Mouse (Mus musculus) forebrain, embryonic 12.5 days (tissue): ENCODE data around the gene Ttn. TPM values are rescaled to one million over a fixed set of nuclear protein-coding genes. Genes with fewer than 3 reads are reported as not detected.
A peak's percentile ranks its signal among the peaks of the same experiment; 100 is the strongest.

ENCODE experiments used
- ATAC-seq: fragments of 200-750 bp; cut with Nextera tagmentation; 2 replicates; pipeline ENCODE4 v1.8.0; 2017; ENCODE audit warnings: moderate TSS enrichment; ENCODE audit not compliant: low FRiP score
- H3K27ac ChIP-seq: fragments of 300-500 bp; sonication (generic); 2 replicates; pipeline ENCODE4 v1.5.1; 2016; ENCODE audit warnings: mild to moderate bottlenecking
- H3K27me3 ChIP-seq: fragments of 300-500 bp; sonication (generic); 2 replicates; pipeline ENCODE4 v1.6.1; 2016; ENCODE audit warnings: mild to moderate bottlenecking
- H3K36me3 ChIP-seq: fragments of 300-500 bp; sonication (generic); replicated peaks from 2 replicates; pipeline ENCODE4 v1.6.1; 2016; ENCODE audit warnings: mild to moderate bottlenecking
- H3K4me1 ChIP-seq: fragments of 300-500 bp; sonication (generic); 2 replicates; pipeline ENCODE4 v1.6.1; 2016
- H3K4me2 ChIP-seq: fragments of 300-500 bp; sonication (generic); 2 replicates; pipeline ENCODE4 v1.6.1; 2016; ENCODE audit warnings: mild to moderate bottlenecking, moderate library complexity
- H3K4me3 ChIP-seq: fragments of 300-500 bp; sonication (generic); replicated peaks from 2 replicates; pipeline ENCODE4 v1.5.1; 2016; ENCODE audit warnings: mild to moderate bottlenecking
- H3K9ac ChIP-seq: fragments of 300-500 bp; sonication (generic); 2 replicates; pipeline ENCODE4 v1.6.1; 2016; ENCODE audit warnings: mild to moderate bottlenecking
- H3K9me3 ChIP-seq: fragments of 300-500 bp; sonication (generic); 2 replicates; pipeline ENCODE4 v1.6.1; 2016
- WGBS: fragments of 180-500 bp; shearing (Covaris S2); methylation state at CpG from one replicate; pipeline ENCODE4 v1.1.7; 2016; 5-methylcytosine and 5-hydroxymethylcytosine counted together
- polyA plus RNA-seq: library from polyadenylated mRNA; unstranded; fragments of >200 nt; fragmentation: Nextera tagmentation; extraction: Ambion mirVana; gene quantifications from 2 replicates; pipeline ENCODE4 v1.2.1, GENCODE M21; 2016

Gene Ttn
- polyA plus RNA-seq, 1 experiment from 2014 or later, result 1.2 TPM

GRCm38 (mm10) chr2:76687608-76688007 lies 294.7 kb downstream of the Ttn start:
- no peaks in the 10 kb centered on the region for H3K4me1 ChIP-seq
- H3K36me3 ChIP-seq, result peaks cover 75% of the 10 kb centered on the region
- 82% methylated on average over 3 of the region's 3 CpGs for WGBS
- H3K9ac ChIP-seq, result no peak overlapping the region
- no peak overlapping the region for H3K4me3 ChIP-seq
- H3K27me3 ChIP-seq, result no peaks in the 10 kb centered on the region
- no peak for ATAC-seq
- H3K9me3 ChIP-seq, result no peaks in the 10 kb centered on the region
- no peak overlapping the region for H3K27ac ChIP-seq
- no peak overlapping the region for H3K4me2 ChIP-seq

GRCm38 (mm10) chr2:76686986-76687385 lies 295.4 kb downstream of the Ttn start:
- Histone ChIP-seq H3K4me3 (no peak overlapping the region), H3K36me3 (peaks cover 76% of the 10 kb centered on the region), H3K4me1 (no peaks in the 10 kb centered on the region), H3K9me3 (no peaks in the 10 kb centered on the region), H3K9ac (no peak overlapping the region), H3K27me3 (no peaks in the 10 kb centered on the region), H3K4me2 (no peak overlapping the region), H3K27ac (no peak overlapping the region)
- no peak for ATAC-seq
- 98% methylated on average over 3 of the region's 3 CpGs for WGBS

- no peaks in the 10 kb centered on the region for H3K27me3 ChIP-seq
- H3K9ac ChIP-seq, result no peak overlapping the region
- ATAC-seq, result no peak
- peaks cover 5% of the 10 kb centered on the region; the same call in 1 of the 2 replicates for H3K4me1 ChIP-seq
- H3K9me3 ChIP-seq, result no peaks in the 10 kb centered on the region
- H3K36me3 ChIP-seq, result peaks cover 49% of the 10 kb centered on the region
- H3K27ac ChIP-seq, result no peak overlapping the region
- no peak overlapping the region for H3K4me2 ChIP-seq
- 91% methylated on average over 8 of the region's 8 CpGs for WGBS
- no peak overlapping the region for H3K4me3 ChIP-seq
Observed at GRCm38 (mm10) chr2:76682301-76682700, 300.0 kb downstream of the Ttn start.

- no peak for ATAC-seq
- Histone ChIP-seq H3K4me2 (peak overlapping the region; percentile 68), H3K9ac (peak overlapping the region; percentile 89), H3K27me3 (no peaks in the 10 kb centered on the region), H3K27ac (no peak overlapping the region), H3K4me3 (peak overlapping the region; percentile 77), H3K4me1 (peaks cover 36% of the 10 kb centered on the region), H3K36me3 (peaks cover 4% of the 10 kb centered on the region; the same call in 1 of the 2 replicates), H3K9me3 (no peaks in the 10 kb centered on the region)
- 67% methylated on average over 13 of the region's 13 CpGs for WGBS
Observed at GRCm38 (mm10) chr2:76676401-76677226, 305.7 kb downstream of the Ttn start.

- Histone ChIP-seq H3K36me3 (peaks cover 4% of the 10 kb centered on the region; the same call in 1 of the 2 replicates), H3K4me1 (peaks cover 37% of the 10 kb centered on the region), H3K27ac (no peak overlapping the region), H3K9ac (peak overlapping the region; percentile 89), H3K4me2 (peak overlapping the region; percentile 68), H3K4me3 (peak overlapping the region; percentile 77), H3K9me3 (no peaks in the 10 kb centered on the region), H3K27me3 (no peaks in the 10 kb centered on the region)
- WGBS, result 10% methylated on average over 4 of the region's 4 CpGs
- no peak for ATAC-seq
Observed at GRCm38 (mm10) chr2:76675949-76676348, 306.4 kb downstream of the Ttn start.

- Histone ChIP-seq H3K9ac (peak overlapping the region; percentile 89), H3K4me1 (peaks cover 37% of the 10 kb centered on the region), H3K4me2 (peak overlapping the region; percentile 68), H3K4me3 (peak overlapping the region; percentile 77), H3K27me3 (no peaks in the 10 kb centered on the region), H3K27ac (peak overlapping the region; percentile 81), H3K9me3 (no peaks in the 10 kb centered on the region), H3K36me3 (peaks cover 4% of the 10 kb centered on the region; the same call in 1 of the 2 replicates)
- no peak; the same call in none of the 2 replicates for ATAC-seq
- under 1% methylated on average over 37 of the region's 44 CpGs for WGBS
Observed at GRCm38 (mm10) chr2:76675451-76675850, 306.9 kb downstream of the Ttn start.

GRCm38 (mm10) chr2:76674725-76675427 lies 307.5 kb downstream of the Ttn start, which contains the start of gene Plekha3:
Gene Plekha3 (plus strand): TSS chr2:76675281.
- Histone ChIP-seq H3K36me3 (peaks cover 4% of the 10 kb centered on the region; the same call in 1 of the 2 replicates), H3K27ac (peak within 1 kb of the TSS; percentile 81), H3K9ac (peak within 1 kb of the TSS; percentile 89), H3K27me3 (no peaks in the 10 kb centered on the region), H3K4me3 (peak within 1 kb of the TSS; percentile 77), H3K9me3 (no peaks in the 10 kb centered on the region), H3K4me2 (peak within 1 kb of the TSS; percentile 68), H3K4me1 (peaks cover 37% of the 10 kb centered on the region)
- WGBS, result 4% methylated on average over 45 of the region's 52 CpGs
- peak; percentile 78 for ATAC-seq

- 44% methylated on average over 7 of the region's 7 CpGs for WGBS
- Histone ChIP-seq H3K9me3 (no peaks in the 10 kb centered on the region), H3K4me2 (peak overlapping the region; percentile 57), H3K36me3 (peaks cover under 1% of the 10 kb centered on the region; the same call in 1 of the 2 replicates), H3K27ac (0 out of 2 replicates have a peak overlapping the region, but pooled peaks have one; percentile 74), H3K9ac (0 out of 2 replicates have a peak overlapping the region, but pooled peaks have one; percentile 47), H3K4me3 (peak overlapping the region; percentile 44; the same call in 1 of the 2 replicates), H3K4me1 (peaks cover 37% of the 10 kb centered on the region), H3K27me3 (no peaks in the 10 kb centered on the region)
- no peak for ATAC-seq
Observed at GRCm38 (mm10) chr2:76673472-76674081, 308.8 kb downstream of the Ttn start.

GRCm38 (mm10) chr2:76672966-76673392 lies 309.4 kb downstream of the Ttn start, which contains the start of gene Fkbp7:
Gene Fkbp7 (minus strand): TSS chr2:76673116.
- Histone ChIP-seq H3K4me3 (peak within 1 kb of the TSS; percentile 44), H3K9ac (peak within 1 kb of the TSS; percentile 47), H3K4me2 (peak within 1 kb of the TSS; percentile 57), H3K27me3 (no peaks in the 10 kb centered on the region), H3K4me1 (peaks cover 37% of the 10 kb centered on the region), H3K27ac (peak within 1 kb of the TSS; percentile 74), H3K9me3 (no peaks in the 10 kb centered on the region), H3K36me3 (no peaks in the 10 kb centered on the region)
- ATAC-seq, result peak; percentile 95
- WGBS, result under 1% methylated on average over 17 of the region's 17 CpGs

- Histone ChIP-seq H3K4me2 (peak overlapping the region; percentile 57), H3K27ac (peak overlapping the region; percentile 74), H3K27me3 (no peaks in the 10 kb centered on the region), H3K4me1 (peaks cover 32% of the 10 kb centered on the region), H3K9me3 (no peaks in the 10 kb centered on the region), H3K36me3 (no peaks in the 10 kb centered on the region), H3K4me3 (peak overlapping the region; percentile 44), H3K9ac (peak overlapping the region; percentile 47)
- no peak for ATAC-seq
- WGBS, result 49% methylated on average over 9 of the region's 9 CpGs
Observed at GRCm38 (mm10) chr2:76672134-76672745, 310.1 kb downstream of the Ttn start.

- WGBS, result 92% methylated on average over 6 of the region's 6 CpGs
- H3K27ac ChIP-seq, result no peak overlapping the region
- no peaks in the 10 kb centered on the region for H3K9me3 ChIP-seq
- H3K4me1 ChIP-seq, result peaks cover 28% of the 10 kb centered on the region
- H3K4me3 ChIP-seq, result peak overlapping the region; percentile 44; the same call in 1 of the 2 replicates
- ATAC-seq, result no peak
- no peaks in the 10 kb centered on the region for H3K36me3 ChIP-seq
- no peaks in the 10 kb centered on the region for H3K27me3 ChIP-seq
- H3K4me2 ChIP-seq, result peak overlapping the region; percentile 57
- peak overlapping the region; percentile 47; the same call in 1 of the 2 replicates for H3K9ac ChIP-seq
Observed at GRCm38 (mm10) chr2:76671641-76672040, 310.7 kb downstream of the Ttn start.
